Mouse (Mus musculus): ENCODE data around the gene Gkap1.

Gkap1 gene

DNA sequence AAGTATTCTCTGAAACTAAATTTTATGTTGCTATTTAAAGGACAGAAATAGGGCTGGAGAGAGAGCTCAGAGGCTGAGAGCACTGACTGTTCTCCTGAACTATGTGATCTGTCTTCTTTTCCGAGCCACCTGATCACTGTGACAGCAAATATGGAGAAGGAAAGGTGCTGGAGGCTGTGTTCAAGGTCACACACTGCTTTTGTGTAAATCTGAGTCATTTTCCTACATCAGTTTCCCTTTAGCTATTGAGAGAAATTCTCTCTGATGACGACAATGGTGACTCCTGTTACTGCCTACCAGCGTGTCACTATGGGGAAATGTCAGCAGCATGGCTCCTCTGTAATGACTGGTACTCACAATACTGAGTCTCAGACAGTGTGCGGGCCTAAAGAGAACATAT lies 13.8 kb downstream of the Gkap1 start:
- no peak for DNase-seq

DNA sequence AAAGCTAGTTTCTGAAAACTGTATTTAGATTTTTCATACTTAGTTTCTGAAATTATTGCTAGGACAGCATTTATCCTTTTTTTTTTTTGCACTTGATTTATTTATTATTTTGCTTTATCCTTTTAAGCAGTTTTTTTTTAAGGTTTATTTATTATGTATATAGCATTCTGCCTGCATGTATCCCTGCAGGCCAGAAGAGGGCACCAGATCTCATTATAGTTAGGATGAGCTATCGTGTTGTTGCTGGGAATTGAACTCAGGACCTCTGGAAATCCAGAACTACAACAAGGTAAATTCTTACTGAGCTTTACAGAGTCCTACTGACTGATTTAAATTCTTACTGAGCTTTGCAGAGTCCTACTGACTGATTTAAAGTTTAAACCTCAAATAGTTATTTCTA lies 22.2 kb downstream of the Gkap1 start:
- no peak for DNase-seq

DNA sequence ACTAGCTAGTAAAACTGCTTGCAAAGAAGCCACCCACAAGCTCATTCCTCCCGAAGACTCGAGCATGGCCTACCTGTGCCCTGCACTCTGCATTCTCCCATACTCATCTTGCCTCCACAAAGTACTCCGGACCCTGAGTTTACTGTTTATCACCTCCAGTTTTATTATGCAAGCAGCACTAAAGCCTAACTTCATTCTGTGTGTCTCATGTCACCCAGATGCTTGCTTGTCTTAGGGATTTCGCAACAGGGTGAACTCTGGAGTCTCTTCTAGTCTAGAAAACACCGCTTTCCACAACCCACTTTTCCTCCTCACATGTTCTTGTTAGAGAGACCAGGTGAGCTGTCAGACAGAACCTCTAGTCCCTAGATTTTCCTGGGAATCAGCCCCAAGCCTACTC lies 26.5 kb downstream of the Gkap1 start:
- DNase-seq, result no peak

DNA sequence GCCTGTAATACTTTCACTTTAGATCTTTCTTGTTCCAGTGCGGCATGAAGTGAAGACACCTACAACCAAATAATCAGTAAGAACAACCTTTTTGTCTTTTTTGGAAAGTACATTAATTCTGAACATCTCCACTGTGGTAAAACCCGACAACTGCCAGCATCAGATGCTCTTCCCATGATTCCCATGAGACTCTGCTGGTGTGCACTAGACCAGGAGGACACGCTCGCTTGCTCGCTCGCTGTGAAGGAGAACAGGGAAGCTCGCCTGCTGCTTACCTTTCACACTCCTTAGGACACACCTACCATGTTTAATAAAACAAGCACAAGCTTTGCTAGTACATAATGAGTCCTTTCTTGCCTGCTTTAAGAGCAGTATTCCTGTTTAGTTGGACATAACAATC lies 39.0 kb downstream of the Gkap1 start:
- DNase-seq, result no peak

DNA sequence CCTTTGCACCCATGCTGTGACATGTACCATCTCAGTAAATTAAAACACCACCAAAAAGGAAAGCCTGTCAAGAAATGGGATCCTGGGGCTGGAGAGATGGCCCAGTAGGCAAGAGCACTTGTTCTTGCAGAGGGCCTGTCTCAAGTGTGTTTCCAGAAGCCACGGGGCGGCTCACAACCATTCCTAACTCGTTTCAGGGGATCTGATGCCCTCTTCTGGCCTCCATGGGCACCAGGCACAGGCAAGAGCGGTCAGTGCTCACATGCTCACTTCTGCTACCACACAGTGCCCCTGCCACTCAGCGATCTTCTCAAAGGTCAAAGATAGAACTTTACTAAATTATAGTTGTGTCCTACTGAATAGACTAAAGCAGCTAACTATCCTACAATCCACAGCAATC lies 42.9 kb downstream of the Gkap1 start:
- DNase-seq, result peak; percentile 57

DNA sequence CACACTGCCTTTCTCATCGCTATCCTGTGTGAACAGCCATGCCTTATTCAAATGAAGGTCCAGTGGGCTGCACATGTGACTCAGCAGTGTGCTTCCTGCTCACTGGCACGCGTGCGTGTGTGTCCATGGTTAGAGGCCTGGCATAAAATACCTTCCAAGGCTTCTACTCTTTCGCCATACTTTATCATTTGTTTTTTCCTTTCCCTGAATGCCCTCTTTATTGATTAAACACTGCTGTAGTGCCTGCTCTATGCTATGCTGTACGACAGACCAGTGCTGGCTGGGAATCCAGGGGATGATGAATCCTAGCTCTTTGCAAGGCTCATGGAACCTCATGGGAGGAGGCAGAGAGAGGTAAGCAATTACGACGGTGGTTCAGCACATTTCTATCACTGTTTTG lies 43.4 kb downstream of the Gkap1 start:
- DNase-seq, result no peak

DNA sequence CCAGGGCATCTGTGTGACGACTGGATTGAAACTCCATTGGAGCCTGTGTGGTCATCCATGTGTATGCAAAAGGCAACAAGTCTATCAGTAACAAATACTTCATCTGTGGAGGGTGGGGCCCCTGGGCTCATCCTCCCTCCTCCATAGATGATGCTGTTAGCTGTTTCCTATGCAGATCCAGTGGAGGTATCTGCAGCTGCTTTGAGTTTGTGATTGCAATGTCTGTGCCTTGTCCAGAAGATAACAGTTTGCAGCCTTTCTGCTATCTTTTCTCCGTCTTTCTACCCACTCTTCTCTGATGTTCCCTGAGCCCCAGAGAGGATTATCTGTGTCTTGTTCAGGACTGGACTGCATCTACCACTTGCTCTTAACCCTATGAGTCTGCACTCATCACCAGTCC lies 46.9 kb downstream of the Gkap1 start:
- DNase-seq, result no peak

DNA sequence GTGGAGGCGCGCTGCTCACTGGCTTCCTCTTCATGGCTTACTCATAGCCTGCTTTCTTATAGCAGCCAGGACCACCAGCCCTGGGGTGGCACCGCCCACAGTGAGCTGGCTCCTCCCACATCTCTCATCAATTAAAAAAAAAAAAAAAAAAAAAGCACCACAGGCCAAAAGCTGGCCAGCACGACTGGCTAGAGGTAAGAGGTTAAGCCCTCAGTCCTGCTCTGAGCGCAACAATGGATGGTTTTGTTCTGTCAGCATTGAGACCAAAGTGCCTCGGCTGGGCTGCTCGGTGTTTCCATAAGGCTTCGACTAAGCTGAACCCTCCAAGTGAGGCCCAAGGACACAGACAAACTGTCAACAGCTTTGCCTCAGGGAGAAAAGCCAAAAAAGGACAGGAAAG lies 49.8 kb downstream of the Gkap1 start:
- no peak for DNase-seq

DNA sequence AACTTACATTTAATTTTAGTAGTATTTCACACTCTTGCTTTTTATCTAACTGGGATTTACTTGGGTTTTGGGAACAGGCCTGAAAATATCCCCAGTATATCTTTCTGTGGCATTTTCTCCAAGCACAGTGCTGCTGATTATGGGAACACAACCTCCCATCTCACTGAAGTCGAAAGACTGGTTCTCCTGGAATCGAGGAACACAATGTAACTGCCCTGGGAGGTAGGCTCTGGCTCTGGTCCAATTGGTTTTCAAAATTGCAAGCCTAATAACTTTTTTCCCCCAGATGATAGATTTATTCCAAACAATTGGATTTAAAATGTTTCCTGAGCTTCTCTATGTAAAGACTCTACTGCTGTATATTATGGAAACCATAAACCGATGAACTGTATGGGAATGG lies 55.3 kb downstream of the Gkap1 start:
- no peak for DNase-seq

DNA sequence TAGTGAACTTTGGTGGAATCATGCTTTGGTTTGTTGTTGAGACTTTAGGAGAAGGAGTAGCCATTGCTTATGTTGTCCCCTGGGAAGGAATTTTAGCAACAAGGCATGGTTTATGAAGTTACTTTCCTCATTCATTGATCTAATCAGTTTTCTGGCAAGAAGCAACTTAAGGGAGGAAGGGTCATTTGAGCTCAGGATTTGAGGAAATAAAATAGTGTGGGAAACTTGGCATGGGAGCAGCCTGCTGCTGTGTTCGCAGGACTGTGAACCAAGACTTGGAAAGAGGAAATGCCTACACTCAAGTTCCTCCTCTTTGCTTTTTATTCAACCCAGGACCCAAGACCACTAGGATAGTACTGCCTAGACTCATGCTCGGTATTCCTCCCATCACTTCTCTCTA lies 58.0 kb downstream of the Gkap1 start:
- DNase-seq, result no peak

DNA sequence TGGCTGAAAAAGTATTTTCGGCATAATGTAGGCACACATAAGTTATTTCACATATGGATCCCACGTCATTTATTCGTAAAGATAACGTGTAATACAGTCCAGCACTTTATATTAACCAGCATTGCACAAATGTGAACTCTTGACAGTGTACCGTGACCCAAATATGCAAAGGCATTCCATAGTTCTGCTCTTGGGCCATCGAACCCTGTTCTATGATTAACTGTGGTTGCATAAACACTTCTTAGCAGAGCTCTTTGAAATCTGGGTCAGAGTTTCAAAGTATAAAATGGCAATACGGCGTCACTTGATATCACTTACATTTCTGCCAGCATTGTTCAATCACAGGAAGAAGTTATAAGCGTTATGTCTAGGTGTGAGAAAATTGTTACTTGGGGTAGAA lies 59.1 kb downstream of the Gkap1 start:
- DNase-seq, result no peak

DNA sequence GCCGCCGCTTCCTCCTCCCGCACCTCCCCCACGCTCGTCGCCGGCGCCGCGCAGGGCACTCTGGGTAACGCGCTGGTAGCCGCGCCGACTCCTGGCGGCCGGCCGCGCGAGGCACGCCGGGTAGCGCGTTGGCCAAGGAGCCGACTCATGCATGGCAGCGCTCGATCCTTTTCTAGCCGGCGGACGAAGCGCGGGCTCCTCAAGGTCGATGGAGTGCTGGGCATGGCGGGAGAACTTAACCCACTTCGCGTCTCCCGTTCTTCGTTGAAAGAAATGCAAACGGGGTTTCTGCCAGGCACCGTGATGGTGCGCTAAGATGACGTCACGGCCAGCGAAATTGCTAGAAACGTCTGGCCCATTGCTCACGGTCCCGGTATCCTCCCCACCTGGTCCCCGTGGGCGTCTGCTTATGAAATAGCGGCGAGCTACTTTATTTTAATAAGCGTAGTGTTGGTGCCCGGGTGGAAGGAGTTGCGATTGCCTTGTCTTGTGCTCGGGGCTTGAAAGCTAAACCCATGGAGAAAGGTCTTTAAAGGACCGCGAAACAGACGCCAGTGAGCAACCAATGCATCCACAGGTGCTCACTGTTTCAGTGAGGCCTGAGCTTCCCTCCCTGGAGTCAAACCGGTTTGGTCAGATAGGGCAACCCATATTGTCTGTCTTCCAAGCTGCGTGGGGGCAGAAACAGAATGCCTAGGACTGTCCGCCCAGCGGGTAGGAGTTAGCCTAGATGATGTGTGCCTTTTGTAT lies 59.7 kb downstream of the Gkap1 start, which contains the start of gene Ubqln1:
Gene Ubqln1 (minus strand): TSS at position 62 of the 750 bp plus-strand sequence.
- DNase-seq, result peak; percentile 93

DNA sequence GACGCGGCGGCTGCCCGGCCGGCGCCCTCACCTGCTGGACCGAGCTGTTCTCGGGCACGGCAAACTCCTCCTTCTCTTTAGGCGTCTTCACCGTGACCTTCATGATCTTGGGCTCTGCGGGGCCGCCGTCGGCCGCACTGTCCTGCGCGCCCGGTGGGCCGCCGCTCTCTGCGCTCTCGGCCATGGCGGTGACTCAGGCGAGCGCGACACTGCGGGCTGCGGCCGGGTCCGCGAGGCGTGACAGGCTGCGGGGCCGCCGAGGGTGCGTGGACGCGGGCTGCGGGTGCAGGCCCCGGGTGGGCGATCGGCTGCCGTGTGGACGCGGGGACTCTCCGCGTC lies 60.3 kb downstream of the Gkap1 start:
- DNase-seq, result no peak

DNA sequence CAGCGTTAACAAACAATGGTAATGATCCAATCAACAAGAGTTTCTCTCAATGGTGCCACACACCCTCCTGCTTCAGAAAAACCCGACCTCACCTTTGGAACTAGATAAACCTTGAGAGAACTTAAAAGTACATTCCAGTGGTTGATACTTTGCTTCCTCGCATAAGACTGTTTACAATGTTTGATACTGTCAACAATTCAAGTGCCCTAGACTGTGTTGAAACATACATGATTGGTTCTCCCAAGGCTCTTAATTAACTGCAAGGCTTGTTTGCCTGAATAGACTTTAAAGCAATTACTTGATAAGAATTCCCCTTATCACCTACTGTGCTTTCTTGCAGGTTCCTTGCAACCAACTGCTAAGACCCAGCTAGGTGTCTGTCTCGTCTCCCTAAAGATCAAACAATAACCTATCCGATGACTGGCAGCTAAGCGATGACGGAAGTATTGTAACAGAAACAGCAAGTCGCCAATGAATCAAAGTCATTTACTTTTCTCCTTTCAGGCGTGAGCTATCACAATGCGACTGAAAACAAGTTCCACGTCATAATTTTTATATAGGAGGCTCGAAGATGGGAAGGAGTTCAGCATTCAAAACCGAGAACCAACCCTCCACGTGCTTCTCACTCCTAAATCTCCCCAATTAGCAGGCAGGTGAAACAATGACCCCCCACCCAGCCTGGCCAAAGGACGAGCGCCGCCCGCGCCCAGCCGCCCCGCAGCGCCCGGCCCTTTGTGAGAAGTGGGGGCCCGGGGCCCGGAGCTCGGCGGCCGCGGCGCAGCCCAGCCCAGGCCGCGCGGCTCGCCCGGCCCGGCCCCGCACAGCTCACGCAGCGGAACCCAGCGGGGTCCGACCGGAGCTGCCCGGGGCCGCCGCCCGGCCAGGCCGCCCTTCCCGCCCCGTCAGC lies 60.9 kb downstream of the Gkap1 start:
- peak; percentile 33 for DNase-seq

DNA sequence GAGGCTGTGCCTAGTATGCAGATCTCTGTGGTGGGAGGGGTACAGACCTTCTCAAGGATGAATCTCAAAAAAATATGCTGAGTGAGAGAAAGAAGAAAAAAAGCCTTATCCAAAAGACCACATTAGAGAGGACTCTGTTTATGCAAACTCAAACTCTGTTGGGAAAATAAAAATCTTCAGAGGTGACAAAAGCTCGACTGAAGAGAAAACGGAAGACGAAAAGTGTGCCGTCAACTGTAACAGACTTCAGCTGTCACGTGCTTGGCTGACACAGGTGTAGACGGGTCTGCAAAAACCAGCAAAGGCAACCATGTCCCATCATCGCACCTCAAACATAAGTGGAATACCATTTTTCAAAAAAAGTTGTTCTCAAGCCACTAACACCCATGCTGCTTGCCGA lies 61.7 kb downstream of the Gkap1 start:
- DNase-seq, result no peak

DNA sequence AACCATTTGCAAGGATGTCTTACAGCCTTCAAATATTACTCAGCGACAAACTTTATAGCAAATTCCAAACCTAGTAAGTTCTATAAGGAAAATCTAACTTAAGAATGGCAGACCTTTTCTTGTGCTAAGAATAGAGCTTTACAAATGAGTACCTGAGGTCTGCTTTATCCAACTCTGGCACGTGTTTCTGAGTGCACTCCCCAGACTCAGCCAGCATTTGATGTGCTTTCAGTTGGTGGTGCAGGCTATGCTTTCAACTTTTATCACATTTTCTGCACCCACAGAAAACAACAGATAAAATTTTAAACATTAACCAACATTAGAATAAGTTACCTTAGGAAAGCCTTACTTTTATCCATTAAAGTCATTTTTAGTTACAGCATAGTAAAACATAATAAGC lies 63.0 kb downstream of the Gkap1 start:
- DNase-seq, result no peak

DNA sequence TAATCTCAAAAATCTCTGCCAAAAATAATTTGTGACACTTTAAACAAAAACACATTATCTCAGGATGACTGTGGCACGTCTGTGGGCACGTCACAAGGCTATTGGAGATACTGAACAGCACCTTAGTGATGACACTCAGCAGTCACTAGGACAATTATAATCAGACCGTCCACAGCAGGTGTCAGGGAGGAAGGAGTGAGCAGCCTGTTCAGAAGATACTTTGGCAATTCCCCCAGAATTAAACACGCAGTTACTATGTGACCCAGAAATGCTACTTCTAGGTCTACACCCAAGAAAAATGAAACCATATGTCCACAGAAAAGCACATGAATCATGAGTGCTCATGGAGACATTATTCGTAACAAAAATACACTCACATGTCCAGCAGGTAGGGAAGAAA lies 65.1 kb downstream of the Gkap1 start:
- DNase-seq, result no peak

DNA sequence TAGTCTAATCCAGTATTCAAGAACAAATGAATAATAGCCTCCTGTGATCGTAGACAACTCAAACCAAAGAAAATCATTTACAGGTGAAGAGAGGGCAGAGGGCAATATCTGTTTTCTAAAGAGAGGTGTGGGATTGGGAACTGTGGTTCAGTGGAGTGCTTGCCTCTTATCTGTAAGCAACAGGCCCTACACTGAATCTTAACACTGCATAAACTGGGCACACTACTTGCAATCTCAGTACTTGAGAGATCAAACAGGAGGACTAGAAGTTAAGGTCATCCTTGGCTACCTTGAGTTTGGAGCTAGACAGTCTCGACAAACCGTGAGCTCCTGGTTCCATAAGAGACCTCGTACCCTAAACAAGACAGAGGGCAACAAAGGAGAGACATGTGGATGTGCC lies 69.4 kb downstream of the Gkap1 start:
- no peak for DNase-seq

DNA sequence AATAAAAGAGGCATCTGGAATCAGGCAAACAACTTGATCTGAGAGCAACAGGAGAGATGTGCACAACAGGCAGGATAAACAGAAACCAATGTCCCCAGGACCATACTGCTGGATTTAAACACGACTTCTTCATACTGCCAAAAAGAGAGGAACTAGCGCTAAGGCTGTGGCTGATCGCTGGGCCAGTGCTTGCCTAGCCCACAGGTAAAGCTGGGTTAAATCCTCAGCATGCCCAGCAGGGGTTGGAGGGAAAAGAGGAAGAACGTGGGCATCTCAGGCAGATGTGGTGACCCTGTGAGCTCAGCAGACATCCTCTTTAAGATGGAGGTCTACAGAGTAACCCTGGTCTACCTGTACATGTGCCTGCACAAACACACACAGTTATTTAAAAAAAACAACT lies 70.5 kb downstream of the Gkap1 start:
- no peak for DNase-seq

DNA sequence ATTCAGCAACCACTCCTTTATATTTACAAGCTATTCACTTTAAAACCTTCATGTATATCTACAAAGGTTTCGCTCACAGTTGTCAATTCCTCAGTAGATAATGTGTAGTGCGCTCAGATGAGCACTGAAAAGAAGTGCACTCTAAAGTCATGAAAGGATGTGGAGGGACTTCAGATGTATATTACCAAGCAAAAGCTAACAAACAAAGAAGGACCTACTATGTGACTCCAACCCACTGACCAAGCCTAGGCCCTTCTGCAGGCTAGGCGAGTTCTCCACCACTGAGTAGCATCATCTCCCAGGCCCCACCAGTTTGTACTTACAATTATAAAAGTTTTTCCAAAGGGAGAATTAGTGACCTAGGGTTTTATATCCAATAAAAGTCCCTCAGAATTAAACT lies 71.3 kb downstream of the Gkap1 start:
- no peak for DNase-seq

DNA sequence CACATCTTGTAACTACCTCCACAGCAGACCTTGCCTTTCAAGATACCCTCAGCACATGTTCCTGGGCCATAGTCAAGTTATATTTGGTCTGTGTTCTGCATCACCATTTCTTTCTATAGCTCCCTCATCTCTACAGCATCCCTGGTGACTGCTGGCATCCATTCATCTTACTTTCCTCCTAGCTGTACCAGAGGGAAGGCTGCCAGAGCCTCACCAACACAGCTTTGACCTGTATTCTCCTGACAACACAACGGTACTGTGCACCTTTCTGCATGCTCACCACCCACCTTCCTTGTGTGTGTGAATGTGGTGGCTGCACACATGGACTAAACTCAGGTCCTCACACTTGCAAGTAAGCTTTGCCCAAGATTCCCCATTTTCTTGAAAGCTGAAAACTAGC lies 72.6 kb downstream of the Gkap1 start:
- DNase-seq, result no peak

DNA sequence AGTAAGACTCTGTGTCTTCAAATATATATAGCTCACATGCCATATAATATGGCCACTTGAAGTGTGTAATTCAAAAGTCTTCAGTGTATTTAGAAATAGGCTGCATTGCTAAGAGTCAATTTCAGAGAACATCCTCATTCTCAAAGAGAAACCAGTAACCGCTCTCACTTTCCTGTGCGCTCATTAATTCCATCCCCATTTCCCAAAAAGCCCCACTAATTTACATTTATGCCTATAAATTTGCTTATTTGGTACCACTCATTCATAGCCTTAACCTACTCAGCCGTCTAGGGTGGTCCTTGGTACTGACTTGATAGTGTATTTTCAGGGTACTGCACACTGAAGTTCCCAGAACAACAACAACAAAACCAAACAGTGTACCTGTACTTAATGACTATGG lies 73.6 kb downstream of the Gkap1 start:
- no peak for DNase-seq

DNA sequence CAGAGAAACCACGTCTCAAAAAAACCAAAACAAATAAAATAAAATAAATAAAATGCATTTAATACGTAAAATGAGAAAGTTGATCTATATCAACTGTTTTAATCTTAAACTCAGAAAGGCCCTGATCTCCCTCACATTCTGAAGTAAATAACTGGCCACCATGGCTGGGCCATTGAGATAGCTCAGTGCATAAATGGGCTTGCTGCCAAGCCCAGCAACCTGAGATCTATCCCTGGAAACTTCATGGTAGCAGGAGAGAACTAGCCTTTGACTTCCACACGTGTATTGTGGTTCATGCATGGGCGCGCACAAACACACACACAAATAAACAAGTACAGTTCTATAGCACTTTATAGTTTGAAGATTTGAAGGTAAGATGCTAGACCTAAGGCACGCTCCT lies 74.2 kb downstream of the Gkap1 start:
- no peak for DNase-seq

DNA sequence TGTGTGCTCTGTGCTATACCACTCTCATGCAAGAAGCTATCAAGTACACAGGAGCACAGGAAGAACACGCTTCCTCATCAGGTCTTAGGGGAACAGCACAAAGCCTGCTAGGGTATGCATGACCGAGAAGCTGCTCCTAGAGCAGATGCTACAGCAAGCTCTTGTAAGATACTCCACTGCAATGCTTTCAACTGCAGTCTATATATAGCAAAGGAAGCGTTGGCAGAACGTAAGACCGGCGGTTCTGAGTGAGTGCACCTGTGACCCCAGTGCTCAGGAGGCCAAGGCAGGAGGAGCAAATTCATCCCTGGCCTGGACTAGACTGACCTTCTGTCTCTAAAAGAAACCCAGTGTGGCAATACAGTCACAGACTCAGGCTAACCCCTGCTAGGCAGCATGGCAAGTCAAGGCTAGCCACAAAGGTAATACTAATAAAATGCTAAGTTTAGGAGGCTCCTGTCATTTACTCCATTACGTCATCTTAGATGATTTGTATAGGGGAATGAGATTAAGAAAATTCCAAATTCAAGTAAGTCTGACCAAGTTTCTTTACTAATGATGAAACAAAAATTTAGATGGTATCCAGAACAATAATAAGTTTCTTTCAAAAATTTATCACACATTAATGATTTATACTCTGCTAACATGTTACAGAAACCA lies 77.4 kb downstream of the Gkap1 start:
- DNase-seq, result no peak

Data from retina, postnatal 1 day (tissue).